Mouse (Mus musculus) ES-Bruce4 (cell line): ENCODE data around the gene Nkiras2.

Experiments used
- CTCF ChIP-seq: IDR thresholded peaks from one replicate; pipeline ENCODE4 v1.8.1; 2011; ENCODE audit warnings: low read depth, low read length
- EP300 ChIP-seq: IDR thresholded peaks from 2 replicates; pipeline ENCODE4 v1.6.1; 2011; ENCODE audit warnings: low read depth, low read length; ENCODE audit not compliant: insufficient read depth
- POLR2A ChIP-seq: IDR thresholded peaks from one replicate; pipeline ENCODE4 v1.8.1; 2011; ENCODE audit warnings: low read length; ENCODE audit not compliant: insufficient read depth

DNA sequence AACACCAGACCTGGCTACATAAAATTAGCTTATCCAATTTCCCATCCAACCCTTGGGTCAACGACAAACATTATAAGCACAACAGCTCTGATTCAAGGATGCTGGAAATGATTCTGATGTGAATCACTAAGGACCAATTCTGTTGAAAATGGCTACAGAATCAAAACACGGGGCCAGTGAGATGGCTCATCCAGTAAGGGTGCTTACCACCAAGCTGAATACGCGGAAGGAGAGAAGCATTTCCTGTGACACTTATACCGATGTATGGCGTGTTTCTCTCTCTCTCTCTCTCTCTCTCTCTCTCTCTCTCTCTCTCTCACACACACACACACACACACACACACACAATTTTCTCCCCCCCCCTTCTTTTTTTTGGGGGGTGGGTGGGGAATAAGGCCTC, 11.9 kb upstream of the Nkiras2 start:
- TF ChIP-seq POLR2A (no peak), CTCF (no peak), EP300 (no peak)
